Mouse (Mus musculus) bone marrow macrophage, adult 2 months (primary cell): ENCODE data around the gene Parn. TPM values are rescaled to one million over a fixed set of nuclear protein-coding genes. Genes with fewer than 3 reads are reported as not detected.

Experiments used
- H3K27ac ChIP-seq: 2 replicates; pipeline ENCODE4 v1.5.1; 2012; ENCODE audit warnings: low read depth, low read length; ENCODE audit not compliant: insufficient read depth
- H3K4me1 ChIP-seq: 2 replicates; pipeline ENCODE4 v1.6.1; 2012; ENCODE audit warnings: low read length; ENCODE audit not compliant: control insufficient read depth, insufficient read depth
- H3K4me3 ChIP-seq: 2 replicates; pipeline ENCODE4 v1.5.1; 2012; ENCODE audit warnings: mild to moderate bottlenecking, low read length, moderate library complexity; ENCODE audit not compliant: insufficient read depth
- CTCF ChIP-seq: IDR thresholded peaks from 2 replicates; pipeline ENCODE4 v1.5.1; 2012; ENCODE audit warnings: low read depth, mild to moderate bottlenecking, low read length, moderate library complexity
- POLR2A ChIP-seq: IDR thresholded peaks from 2 replicates; pipeline ENCODE4 v1.6.1; 2012; ENCODE audit warnings: mild to moderate bottlenecking, low read depth, low read length, borderline replicate concordance
- polyA plus RNA-seq: library from polyadenylated mRNA; stranded (reverse); fragments of >200 nt; gene quantifications from 2 replicates; pipeline ENCODE4 v1.2.4, GENCODE M21; 2012; ENCODE audit not compliant: missing spikeins, insufficient read depth, insufficient read length

Gene Parn
- polyA plus RNA-seq: 11.6 and 14.7 TPM in 2 replicates

DNA sequence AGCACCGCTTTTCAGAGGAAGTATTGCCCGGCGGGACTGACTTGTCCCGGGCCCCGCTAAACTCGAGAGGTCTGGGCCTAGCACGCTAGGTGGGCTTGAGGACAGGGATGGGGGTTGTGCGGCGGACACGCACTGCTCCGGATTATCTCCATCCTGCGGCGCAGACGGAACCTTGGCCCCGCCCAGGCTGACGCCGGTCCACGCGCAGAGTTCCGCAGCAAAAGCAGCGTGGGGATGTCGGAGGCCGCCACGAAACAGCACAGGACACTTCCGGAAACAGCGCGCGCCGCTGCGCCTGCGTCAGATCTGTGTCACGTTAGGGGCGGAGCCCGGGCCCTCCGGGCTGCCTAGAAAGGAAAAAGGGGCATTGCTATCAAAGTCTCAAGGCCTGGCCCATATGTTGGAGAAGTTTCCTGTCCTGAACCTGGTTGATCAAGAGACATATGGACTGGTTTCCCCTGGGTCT, at the start of gene Parn:
Gene Parn (minus strand): TSS at position 293 of the 466 bp plus-strand sequence.
- TF ChIP-seq CTCF (no peak), POLR2A (no peak)
- H3K27ac ChIP-seq: no peak within 1 kb of the TSS
- peak within 1 kb of the TSS; percentile 69 for H3K4me3 ChIP-seq
- H3K4me1 ChIP-seq: peaks cover 5% of the 10 kb centered on the region

GRCm38 (mm10) chr16:13716821-13717553, 49.0 kb upstream of the Parn start:
- H3K27ac ChIP-seq: peak overlapping the region; percentile 87
- TF ChIP-seq CTCF (no peak), POLR2A (no peak)
- H3K4me1 ChIP-seq: peaks cover 14% of the 10 kb centered on the region
- H3K4me3 ChIP-seq: no peak overlapping the region

- TF ChIP-seq POLR2A (no peak), CTCF (no peak)
- peaks cover 14% of the 10 kb centered on the region for H3K4me1 ChIP-seq
Measured at GRCm38 (mm10) chr16:13714910-13715309, 46.9 kb upstream of the Parn start.

DNA sequence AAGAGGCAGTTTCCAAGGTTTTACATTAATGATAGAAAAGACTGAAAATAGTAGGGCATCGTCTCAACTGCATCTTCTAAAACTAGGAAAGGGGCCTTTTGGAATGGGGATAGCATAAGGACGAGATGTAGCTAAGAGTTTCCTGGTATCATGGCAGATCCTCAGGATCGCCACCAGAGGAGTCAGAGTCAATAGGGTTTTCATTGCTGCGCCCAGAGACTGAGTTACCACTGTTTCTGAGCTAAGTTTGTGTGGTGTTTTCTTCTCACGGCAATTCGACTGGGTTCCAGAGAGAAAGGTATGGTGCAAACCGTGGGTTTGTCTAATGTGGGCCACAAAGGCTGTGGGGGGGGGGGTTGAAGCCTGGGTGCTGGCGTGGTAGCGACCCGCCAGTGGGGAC, 36.7 kb upstream of the Parn start:
- H3K4me3 ChIP-seq: no peak overlapping the region
- H3K27ac ChIP-seq: no peak overlapping the region
- TF ChIP-seq POLR2A: no peak
- no peak for TF ChIP-seq CTCF
- H3K4me1 ChIP-seq: no peaks in the 10 kb centered on the region

More at GRCm38 (mm10) chr16:13714910-13715309, 46.9 kb upstream of the Parn start:
- H3K27ac ChIP-seq: no peak overlapping the region
- no peak overlapping the region for H3K4me3 ChIP-seq

- Histone ChIP-seq H3K27ac (no peak overlapping the region), H3K4me3 (no peak overlapping the region), H3K4me1 (no peaks in the 10 kb centered on the region)
- TF ChIP-seq POLR2A (no peak), CTCF (no peak)
Measured at GRCm38 (mm10) chr16:13702184-13702583, 34.2 kb upstream of the Parn start.

- H3K27ac ChIP-seq: no peak overlapping the region
- no peak overlapping the region for H3K4me3 ChIP-seq
- no peak for TF ChIP-seq POLR2A
- peak; percentile 45 for TF ChIP-seq CTCF
- no peaks in the 10 kb centered on the region for H3K4me1 ChIP-seq
Measured at GRCm38 (mm10) chr16:13698998-13699397, 31.0 kb upstream of the Parn start.

DNA sequence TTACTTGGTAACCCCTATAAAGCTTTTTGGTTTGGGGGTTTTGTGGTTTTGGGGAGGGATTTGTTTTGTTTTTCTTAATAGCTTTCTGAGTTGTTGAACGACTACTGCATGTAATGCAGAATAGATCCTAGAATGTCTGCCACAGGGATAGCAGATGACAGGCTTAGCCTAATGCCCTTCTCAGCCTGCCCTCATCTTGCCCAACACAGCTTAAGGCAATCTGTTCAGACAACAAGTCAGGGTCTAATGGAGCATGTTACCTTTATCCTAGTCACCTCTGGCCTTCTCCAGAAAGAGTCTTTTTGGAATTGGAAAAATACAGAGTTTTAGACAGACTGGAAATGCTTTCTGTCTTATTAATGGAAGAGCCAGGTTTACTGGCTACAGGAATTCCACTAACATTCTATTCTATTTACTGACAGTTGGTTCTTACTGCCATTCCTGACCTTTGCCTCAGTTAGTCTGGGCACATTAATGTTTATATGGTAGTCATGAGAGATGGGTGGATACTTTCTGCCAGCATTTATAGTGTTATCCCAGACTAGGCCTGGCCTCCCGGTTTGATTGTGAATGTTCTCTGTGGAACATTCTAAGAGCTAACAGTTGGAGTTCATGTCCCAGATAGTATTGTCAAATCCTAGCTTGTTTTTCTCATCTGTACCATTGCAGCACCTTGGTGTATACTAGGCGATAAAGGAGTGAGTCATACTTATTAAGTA, 10.8 kb upstream of the Parn start:
- H3K4me1 ChIP-seq: no peaks in the 10 kb centered on the region; the same call in 1 of the 2 replicates
- no peak for TF ChIP-seq CTCF
- TF ChIP-seq POLR2A: no peak
- H3K4me3 ChIP-seq: no peak overlapping the region
- H3K27ac ChIP-seq: no peak overlapping the region

GRCm38 (mm10) chr16:13674511-13674910, 6.5 kb upstream of the Parn start:
- peaks cover 6% of the 10 kb centered on the region for H3K4me1 ChIP-seq
- TF ChIP-seq CTCF (no peak), POLR2A (no peak)
- H3K4me3 ChIP-seq: no peak overlapping the region
- H3K27ac ChIP-seq: no peak overlapping the region

DNA sequence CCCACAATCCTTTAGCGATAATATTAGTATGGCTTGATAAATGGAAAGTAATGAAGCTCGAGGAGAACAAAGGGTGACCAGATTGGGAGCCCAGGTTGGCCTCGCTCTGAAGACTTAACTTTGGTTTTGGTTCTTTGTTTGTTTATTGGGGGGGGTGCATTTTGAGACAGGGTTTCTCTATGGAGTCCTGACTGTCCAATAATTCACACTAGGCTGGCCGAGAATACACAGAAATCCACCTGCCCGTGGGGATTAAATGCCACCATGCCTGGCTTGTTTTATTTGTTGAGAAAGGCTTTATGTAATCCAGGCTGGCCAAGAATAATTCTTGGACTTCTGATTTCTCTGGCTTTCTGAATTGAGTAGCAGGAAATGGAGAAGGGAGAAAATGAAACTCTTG, 5.1 kb upstream of the Parn start:
- Histone ChIP-seq H3K4me1 (peaks cover 8% of the 10 kb centered on the region), H3K4me3 (peak overlapping the region; percentile 77), H3K27ac (no peak overlapping the region)
- TF ChIP-seq CTCF: no peak
- TF ChIP-seq POLR2A: no peak

DNA sequence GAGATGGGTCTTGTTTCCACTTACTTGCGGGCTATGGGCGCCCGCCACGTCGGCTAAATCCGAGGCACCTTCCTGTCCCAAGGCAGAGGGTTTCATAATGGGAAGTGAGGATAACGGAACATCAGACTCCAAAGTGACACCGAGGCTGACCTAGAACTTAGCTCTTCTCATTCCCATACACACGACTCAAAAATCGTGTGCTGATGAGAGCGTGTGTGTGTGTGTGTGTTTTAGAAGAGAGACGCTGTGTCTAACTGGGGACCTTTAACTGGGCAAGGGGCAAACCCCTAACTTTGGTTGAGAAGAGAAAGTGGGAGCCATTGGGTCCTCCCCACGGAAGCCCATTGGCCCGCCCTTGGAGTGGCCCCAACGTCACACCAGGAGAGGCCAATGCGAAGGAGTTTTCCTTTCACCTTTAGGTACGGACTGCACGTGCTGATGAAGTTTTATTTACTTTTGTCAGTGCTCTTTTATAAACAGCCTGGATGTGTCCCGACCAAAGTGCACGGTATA, 4.5 kb upstream of the Parn start:
- peaks cover 8% of the 10 kb centered on the region for H3K4me1 ChIP-seq
- H3K27ac ChIP-seq: peak overlapping the region; percentile 67
- TF ChIP-seq POLR2A (no peak), CTCF (no peak)

More for the DNA sequence above, 4.5 kb upstream of the Parn start:
- H3K4me3 ChIP-seq: peak overlapping the region; percentile 77
